Mouse (Mus musculus) olfactory bulb, adult 2 months (tissue): ENCODE measurements around the gene Tctn1.

Source experiments
- CTCF ChIP-seq: fragments of 200-500 bp; IDR thresholded peaks from 2 replicates; pipeline ENCODE4 v1.5.1; 2012; ENCODE audit warnings: low read depth, mild to moderate bottlenecking, low read length, moderate library complexity; ENCODE audit not compliant: insufficient read depth
- POLR2A ChIP-seq: fragments of 200-500 bp; IDR thresholded peaks from 2 replicates; pipeline ENCODE4 v1.6.1; 2012; ENCODE audit warnings: mild to moderate bottlenecking, low read depth, low read length, moderate library complexity; ENCODE audit not compliant: insufficient read depth

DNA sequence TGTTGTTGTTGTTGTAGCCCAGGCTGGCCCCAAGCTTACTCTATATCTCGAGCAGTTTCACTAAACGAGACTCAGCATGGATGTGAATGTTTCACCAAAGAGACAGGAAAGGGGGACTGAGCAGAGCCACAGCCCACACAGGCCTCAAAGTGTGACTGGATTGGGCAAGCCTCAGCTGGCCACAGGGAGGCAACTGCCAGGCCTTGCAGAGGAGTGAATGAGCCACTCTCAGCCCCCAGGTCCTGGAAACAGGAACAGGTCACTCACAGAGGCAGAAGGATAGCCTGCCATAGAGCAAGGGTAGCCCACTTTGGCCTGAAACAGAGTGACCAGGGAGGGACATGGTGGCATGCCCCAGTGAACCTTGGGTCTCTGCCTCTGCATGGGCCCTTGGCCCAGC lies 60.1 kb downstream of the Tctn1 start:
- TF ChIP-seq CTCF (no peak), POLR2A (no peak)
